Mouse (Mus musculus): ENCODE results near the gene Ccdc54. TPM values are rescaled to one million over a fixed set of nuclear protein-coding genes. Genes with fewer than 3 reads are reported as not detected.

The Ccdc54 gene
- total RNA-seq, 1 experiment from 2014 or later = not detected

Other genes starting within 250 kb of the Ccdc54 start
- 35.0 and 46.2 TPM in 2 replicates for gene Bbx, start 158.8 kb downstream of the Ccdc54 start, total RNA-seq (2021)